Mouse (Mus musculus): ENCODE data around the gene Fpr2. TPM values are rescaled to one million over a fixed set of nuclear protein-coding genes. Genes with fewer than 3 reads are reported as not detected.
"Not testable (repeated sequence)": the region's sequence is repeated elsewhere in the genome, so short reads cannot be mapped to it uniquely, and the experiment has no call there.

Gene Fpr2
- total RNA-seq (2014; rRNA removed): 2.3 and 2.7 TPM in 2 replicates
- 0.49 and 0.98 TPM in 2 replicates for polyA plus RNA-seq (2012; rRNA removed)

DNA sequence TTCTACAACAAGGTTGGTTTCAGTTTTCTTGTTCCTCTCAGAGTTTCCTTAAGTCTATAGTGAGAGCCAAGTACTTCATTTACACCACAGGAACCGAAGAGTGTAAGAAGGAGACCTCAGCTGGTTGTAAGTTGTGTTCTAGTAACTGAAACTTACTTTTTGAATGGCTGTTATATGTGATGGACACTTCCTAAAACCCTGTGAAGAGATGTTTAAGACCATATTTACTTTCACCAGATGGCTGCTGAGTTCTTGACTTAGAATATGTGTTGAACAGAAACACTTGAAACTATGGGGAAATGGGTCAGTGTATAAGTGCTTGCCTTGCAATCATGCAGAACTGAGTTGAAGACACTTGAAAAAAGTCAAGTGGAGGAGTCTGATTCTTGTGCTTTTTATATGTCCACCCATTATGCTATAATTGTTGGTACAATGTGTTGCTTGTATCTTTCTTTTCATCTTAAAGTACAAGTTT lies at the start of gene Fpr2, which contains the start of gene Fpr3:
Gene Fpr2, plus strand, starts transcription at position 51 of the 475 bp plus-strand sequence.
Gene Fpr3, plus strand, starts transcription at position 79 of the 475 bp plus-strand sequence.
- no peak within 1 kb of the TSS for H3K4me3 ChIP-seq (ENCODE audit: insufficient read depth, low read depth, low read length)
- H3K27me3 ChIP-seq (ENCODE audit: control insufficient read depth, insufficient read depth, low read length): no peaks in the 10 kb centered on the region
- H3K79me2 ChIP-seq (ENCODE audit: control insufficient read depth, insufficient read depth, low read length): no peaks in the 10 kb centered on the region
- H3K4me1 ChIP-seq (ENCODE audit: control insufficient read depth, insufficient read depth, low read length): no peaks in the 10 kb centered on the region
- no peaks in the 10 kb centered on the region for H3K36me3 ChIP-seq (ENCODE audit: control insufficient read depth, insufficient read depth, low read length)
- no peak for DNase-seq (ENCODE audit: extremely low read depth, low read depth, low spot score)
- H3K27ac ChIP-seq (replicated peaks; ENCODE audit: insufficient read depth, low read depth, low read length): no peak within 1 kb of the TSS
- 37% methylated on average over 1 of the region's 1 CpGs for WGBS
- no peak within 1 kb of the TSS for H3K9ac ChIP-seq (ENCODE audit: low read depth, low read length)
- TF ChIP-seq POLR2A (IDR thresholded peaks at IDR 0.05; ENCODE audit: extremely low read depth, insufficient read depth, low read length) (no peak), CTCF (IDR thresholded peaks at IDR 0.05; ENCODE audit: low read depth, low read length) (no peak)

DNA sequence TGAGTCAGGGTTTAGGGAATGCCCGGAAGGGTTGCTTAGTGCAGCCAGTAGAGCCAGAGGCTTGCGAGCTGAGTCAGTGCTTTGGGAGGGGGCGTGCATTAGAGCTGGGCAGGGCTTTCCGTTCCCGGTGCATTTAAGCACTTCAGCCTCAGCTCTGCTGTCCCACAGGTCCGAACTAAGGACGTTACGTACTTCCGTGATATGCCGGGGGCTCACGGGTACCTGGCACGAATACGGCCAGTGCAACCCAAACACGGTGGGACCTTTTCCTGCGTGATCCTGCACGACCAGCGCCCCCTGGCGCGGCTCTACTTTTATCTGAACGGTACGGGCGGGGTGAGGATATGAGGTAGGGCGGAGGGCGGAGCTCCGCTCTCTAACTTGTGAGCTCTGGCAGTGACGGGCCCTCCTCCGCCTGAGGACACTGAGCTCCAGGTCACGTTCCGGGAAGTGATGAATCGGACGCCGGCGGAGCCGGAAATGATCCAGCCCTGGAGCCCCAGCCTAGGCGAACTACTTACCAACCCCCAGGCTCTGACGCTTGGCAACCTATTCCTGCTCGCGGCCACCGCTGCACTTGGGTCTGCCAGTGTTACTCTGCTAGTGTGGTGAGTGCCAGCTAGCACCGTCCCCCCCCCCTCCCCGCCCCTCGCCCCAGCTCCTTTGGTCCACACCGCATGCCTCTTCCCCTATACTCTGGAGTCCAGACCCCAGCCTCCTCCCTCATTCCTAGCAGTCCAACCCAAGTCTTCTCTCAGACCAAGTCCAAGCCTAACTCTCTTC lies 49.5 kb upstream of the Fpr2 start:
- peak overlapping the region; percentile 74 for H3K4me3 ChIP-seq (ENCODE audit: insufficient read depth, low read depth, low read length)
- H3K36me3 ChIP-seq (ENCODE audit: control insufficient read depth, insufficient read depth, low read length): no peaks in the 10 kb centered on the region
- 0 out of 2 replicates have a peak, but pooled peaks cover 2% of the 10 kb centered on the region for H3K4me1 ChIP-seq (ENCODE audit: control insufficient read depth, insufficient read depth, low read length)
- H3K79me2 ChIP-seq (ENCODE audit: control insufficient read depth, insufficient read depth, low read length): no peaks in the 10 kb centered on the region
- WGBS: under 1% methylated on average over 43 of the region's 43 CpGs
- peak; percentile 91 for DNase-seq (ENCODE audit: extremely low read depth, low read depth, low spot score)
- H3K9ac ChIP-seq (ENCODE audit: low read depth, low read length): peak overlapping the region; percentile 76
- TF ChIP-seq POLR2A (IDR thresholded peaks at IDR 0.05; ENCODE audit: extremely low read depth, insufficient read depth, low read length) (peak; percentile 27; the same call in 1 of the 2 replicates), CTCF (IDR thresholded peaks at IDR 0.05; ENCODE audit: low read depth, low read length) (peak; percentile 83)
- H3K27ac ChIP-seq (replicated peaks; ENCODE audit: insufficient read depth, low read depth, low read length): peak overlapping the region; percentile 75
- no peaks in the 10 kb centered on the region for H3K27me3 ChIP-seq (ENCODE audit: control insufficient read depth, insufficient read depth, low read length)

DNA sequence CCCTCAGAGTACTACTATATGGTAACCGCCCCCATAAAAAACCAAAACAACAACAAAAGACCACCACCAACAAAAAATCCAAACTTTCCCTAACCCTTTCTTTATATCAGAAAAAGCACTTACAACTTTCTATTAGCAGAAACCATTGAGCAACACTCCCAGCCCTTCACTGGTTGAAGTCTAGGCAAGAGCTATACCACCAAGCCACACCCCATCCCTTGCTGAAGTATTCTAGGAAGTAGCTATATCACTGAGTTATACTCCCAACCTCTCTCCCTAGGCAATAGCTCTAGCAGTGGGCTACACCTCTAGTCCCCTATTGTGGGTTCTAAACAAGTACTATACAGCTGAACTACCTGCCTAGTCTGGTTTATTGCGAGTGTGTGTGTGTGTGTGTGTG lies 48.3 kb upstream of the Fpr2 start:
- 89% methylated on average over 2 of the region's 2 CpGs for WGBS
- Histone ChIP-seq H3K4me3 (ENCODE audit: insufficient read depth, low read depth, low read length) (no peak overlapping the region), H3K27ac (replicated peaks; ENCODE audit: insufficient read depth, low read depth, low read length) (no peak overlapping the region), H3K36me3 (ENCODE audit: control insufficient read depth, insufficient read depth, low read length) (no peaks in the 10 kb centered on the region), H3K9ac (ENCODE audit: low read depth, low read length) (no peak overlapping the region), H3K79me2 (ENCODE audit: control insufficient read depth, insufficient read depth, low read length) (no peaks in the 10 kb centered on the region), H3K27me3 (ENCODE audit: control insufficient read depth, insufficient read depth, low read length) (no peaks in the 10 kb centered on the region), H3K4me1 (ENCODE audit: control insufficient read depth, insufficient read depth, low read length) (0 out of 2 replicates have a peak, but pooled peaks cover 2% of the 10 kb centered on the region)
- no peak for DNase-seq (ENCODE audit: extremely low read depth, low read depth, low spot score)
- TF ChIP-seq POLR2A (IDR thresholded peaks at IDR 0.05; ENCODE audit: extremely low read depth, insufficient read depth, low read length) (no peak), CTCF (IDR thresholded peaks at IDR 0.05; ENCODE audit: low read depth, low read length) (no peak)

DNA sequence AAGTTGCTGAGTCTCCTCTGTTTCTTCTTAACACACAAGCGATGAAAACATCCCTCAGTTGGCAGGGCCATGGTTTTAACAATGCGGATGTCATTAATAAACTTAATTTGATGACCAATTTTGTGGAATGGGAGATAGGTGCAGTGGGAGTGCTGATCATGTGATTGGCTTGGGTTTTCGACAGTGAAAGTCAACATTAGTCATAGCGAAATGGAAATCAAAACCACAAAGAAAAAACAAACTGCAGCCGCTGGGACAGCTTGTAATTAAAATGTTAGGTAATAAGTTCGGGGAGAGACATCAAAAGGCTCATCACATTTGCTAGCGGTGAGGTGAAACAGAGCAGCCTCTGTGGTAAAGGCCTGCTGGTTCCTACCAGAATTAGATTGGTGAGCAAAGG lies 46.8 kb upstream of the Fpr2 start:
- WGBS: 90% methylated on average over 7 of the region's 7 CpGs
- no peak for DNase-seq (ENCODE audit: extremely low read depth, low read depth, low spot score)

DNA sequence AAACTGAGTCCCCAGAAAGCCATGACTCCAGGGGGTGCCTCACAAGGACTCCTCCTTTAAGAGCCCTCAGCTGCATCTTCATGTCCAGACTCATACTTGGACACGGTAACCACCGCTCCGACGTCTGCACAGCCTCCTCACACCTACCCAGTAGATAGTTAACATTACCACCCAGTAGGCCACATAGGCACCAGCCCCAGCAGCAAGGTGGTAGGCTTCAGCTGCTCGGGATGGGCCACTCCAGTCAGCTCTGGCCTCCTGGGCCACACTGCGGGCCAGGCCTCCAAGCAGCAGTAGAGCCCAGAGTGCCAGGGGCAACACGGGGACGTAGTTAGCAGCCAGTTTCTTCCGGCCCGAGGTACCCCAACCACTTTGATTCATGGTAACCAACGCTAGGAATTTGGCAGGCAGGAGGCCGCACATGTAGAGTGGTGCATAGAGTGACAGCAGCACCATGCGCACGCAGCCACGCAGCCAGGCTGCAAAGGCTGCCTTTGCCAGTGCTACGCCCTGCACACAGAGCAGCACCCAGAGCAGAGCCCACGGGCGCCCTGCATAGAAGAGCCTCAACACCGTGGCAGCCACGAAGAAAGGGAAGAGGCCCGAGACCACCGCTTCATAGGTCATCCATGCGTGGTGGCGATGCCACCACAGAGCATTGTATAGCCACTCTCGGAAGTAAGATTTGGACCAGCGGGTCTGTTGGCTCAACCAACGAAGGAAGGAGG lies 43.9 kb upstream of the Fpr2 start:
- H3K4me3 ChIP-seq (ENCODE audit: insufficient read depth, low read depth, low read length): no peak overlapping the region
- no peak for DNase-seq (ENCODE audit: extremely low read depth, low read depth, low spot score)
- no peaks in the 10 kb centered on the region for H3K27me3 ChIP-seq (ENCODE audit: control insufficient read depth, insufficient read depth, low read length)
- no peak overlapping the region for H3K9ac ChIP-seq (ENCODE audit: low read depth, low read length)
- H3K79me2 ChIP-seq (ENCODE audit: control insufficient read depth, insufficient read depth, low read length): no peaks in the 10 kb centered on the region
- H3K4me1 ChIP-seq (ENCODE audit: control insufficient read depth, insufficient read depth, low read length): no peaks in the 10 kb centered on the region
- no peak overlapping the region for H3K27ac ChIP-seq (replicated peaks; ENCODE audit: insufficient read depth, low read depth, low read length)
- H3K36me3 ChIP-seq (ENCODE audit: control insufficient read depth, insufficient read depth, low read length): no peaks in the 10 kb centered on the region
- 73% methylated on average over 27 of the region's 27 CpGs for WGBS
- TF ChIP-seq POLR2A (IDR thresholded peaks at IDR 0.05; ENCODE audit: extremely low read depth, insufficient read depth, low read length) (no peak), CTCF (IDR thresholded peaks at IDR 0.05; ENCODE audit: low read depth, low read length) (no peak)

More for the DNA sequence above, 46.8 kb upstream of the Fpr2 start:
- Histone ChIP-seq H3K4me1 (ENCODE audit: control insufficient read depth, insufficient read depth, low read length) (0 out of 2 replicates have a peak, but pooled peaks cover 2% of the 10 kb centered on the region), H3K36me3 (ENCODE audit: control insufficient read depth, insufficient read depth, low read length) (no peaks in the 10 kb centered on the region), H3K79me2 (ENCODE audit: control insufficient read depth, insufficient read depth, low read length) (no peaks in the 10 kb centered on the region), H3K9ac (ENCODE audit: low read depth, low read length) (no peak overlapping the region), H3K27ac (replicated peaks; ENCODE audit: insufficient read depth, low read depth, low read length) (no peak overlapping the region), H3K27me3 (ENCODE audit: control insufficient read depth, insufficient read depth, low read length) (no peaks in the 10 kb centered on the region), H3K4me3 (ENCODE audit: insufficient read depth, low read depth, low read length) (no peak overlapping the region)
- no peak for TF ChIP-seq POLR2A (IDR thresholded peaks at IDR 0.05; ENCODE audit: extremely low read depth, insufficient read depth, low read length)
- no peak for TF ChIP-seq CTCF (IDR thresholded peaks at IDR 0.05; ENCODE audit: low read depth, low read length)

DNA sequence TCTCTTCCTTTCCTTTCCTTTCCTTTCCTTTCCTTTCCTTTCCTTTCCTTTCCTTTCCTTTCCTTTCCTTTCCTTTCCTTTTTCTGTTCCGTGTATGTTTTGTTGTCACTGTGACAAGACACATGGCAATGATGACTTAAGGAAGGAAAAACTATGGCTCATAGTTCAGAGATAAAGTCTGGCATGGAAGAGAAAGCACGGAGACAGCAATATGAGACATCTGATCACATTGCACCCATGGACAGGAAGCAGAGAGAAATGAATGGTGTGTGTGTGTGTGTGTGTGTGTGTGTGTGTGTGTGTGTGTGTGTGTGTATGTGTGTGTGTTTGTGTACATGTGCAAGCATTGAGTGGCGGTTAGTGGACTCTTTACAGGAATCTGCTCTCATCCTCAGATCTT lies 43.0 kb upstream of the Fpr2 start:
- not testable (repeated sequence) for DNase-seq (ENCODE audit: extremely low read depth, low read depth, low spot score); H3K9ac ChIP-seq (ENCODE audit: low read depth, low read length); H3K36me3 ChIP-seq (ENCODE audit: control insufficient read depth, insufficient read depth, low read length); H3K4me1 ChIP-seq (ENCODE audit: control insufficient read depth, insufficient read depth, low read length); H3K4me3 ChIP-seq (ENCODE audit: insufficient read depth, low read depth, low read length); H3K79me2 ChIP-seq (ENCODE audit: control insufficient read depth, insufficient read depth, low read length); H3K27me3 ChIP-seq (ENCODE audit: control insufficient read depth, insufficient read depth, low read length); H3K27ac ChIP-seq (replicated peaks; ENCODE audit: insufficient read depth, low read depth, low read length)
- WGBS: 54% methylated on average over 3 of the region's 3 CpGs
